Mouse (Mus musculus) CH12.LX (cell line): Measurements from ENCODE around the gene Iqcf5. TPM values are rescaled to one million over a fixed set of nuclear protein-coding genes. Genes with fewer than 3 reads are reported as not detected.
A peak's percentile ranks its signal among the peaks of the same experiment; 100 is the strongest.

ENCODE experiments used
- DNase-seq: peaks from one replicate; pipeline ENCODE4 v3.0.0-alpha.2; 2013; ENCODE audit errors: extremely low read depth
- H3K27ac ChIP-seq: 2 replicates; pipeline ENCODE4 v1.5.1; 2012; ENCODE audit warnings: low read depth, mild to moderate bottlenecking, control low read depth, moderate library complexity; ENCODE audit not compliant: insufficient read depth
- H3K27me3 ChIP-seq: replicated peaks from 2 replicates; pipeline ENCODE3; 2012; ENCODE audit warnings: inconsistent platforms
- H3K36me3 ChIP-seq, 2 experiments: replicated peaks in 1 of 2; 2 replicates each; pipeline versions ENCODE3 to v1.6.1; 2012; ENCODE audit warnings: inconsistent platforms in 1 of 2, low read length in 1 of 2, mild to moderate bottlenecking in 1 of 2, mixed read lengths in 1 of 2, moderate library complexity in 1 of 2; ENCODE audit not compliant: control insufficient read depth in 1 of 2, insufficient read depth in 1 of 2
- H3K4me1 ChIP-seq, 2 experiments: 2 replicates each; pipeline ENCODE4 v1.6.1; 2012; ENCODE audit warnings: inconsistent platforms in 1 of 2, moderate library complexity in 1 of 2; ENCODE audit not compliant: insufficient read depth in 2 of 2, control insufficient read depth in 1 of 2
- H3K4me2 ChIP-seq: 2 replicates; pipeline ENCODE4 v1.6.1; 2012; ENCODE audit warnings: low read depth, mild to moderate bottlenecking, control low read depth; ENCODE audit not compliant: poor library complexity, insufficient read depth, severe bottlenecking
- H3K4me3 ChIP-seq, 3 experiments: fragments of 150-350 bp in 1 of 3; sonication (generic) in 1 of 3; replicated peaks in 1 of 3; 2 replicates each; pipeline versions ENCODE3 to v1.5.1; 2011 to 2012; ENCODE audit warnings: low read depth in 2 of 3, low read length in 2 of 3, mild to moderate bottlenecking in 2 of 3, moderate library complexity in 2 of 3, control low read depth in 1 of 3, improper control_type of control experiment in 1 of 3, inconsistent platforms in 1 of 3, mixed read lengths in 1 of 3; ENCODE audit not compliant: poor library complexity in 1 of 3
- H3K79me2 ChIP-seq: replicated peaks from 2 replicates; pipeline ENCODE4 v1.6.1; 2012; ENCODE audit warnings: mild to moderate bottlenecking, moderate library complexity; ENCODE audit not compliant: control insufficient read depth, poor library complexity, insufficient read depth, severe bottlenecking; ENCODE audit errors: extremely low read depth
- H3K9ac ChIP-seq: 2 replicates; pipeline ENCODE4 v1.6.1; 2012; ENCODE audit warnings: low read depth, mild to moderate bottlenecking, control low read depth, moderate library complexity; ENCODE audit not compliant: insufficient read depth
- H3K9me3 ChIP-seq: replicated peaks from 2 replicates; pipeline ENCODE3; 2012; ENCODE audit warnings: low read length, inconsistent platforms, mixed read lengths
- BHLHE40 ChIP-seq: IDR thresholded peaks from 2 replicates; pipeline ENCODE4 v1.6.1; 2011; ENCODE audit warnings: mild to moderate bottlenecking, low read depth, low read length, improper control_type of control experiment
- CHD1 ChIP-seq: IDR thresholded peaks from 2 replicates; pipeline ENCODE4 v1.6.1; 2012; ENCODE audit warnings: low read depth, low read length, improper control_type of control experiment, inconsistent platforms
- ETS1 ChIP-seq: conservative IDR thresholded peaks from 2 replicates; pipeline ENCODE4 v1.6.1; 2012; ENCODE audit warnings: low read depth, mild to moderate bottlenecking, inconsistent platforms, low read length, improper control_type of control experiment, moderate library complexity
- IRF4 ChIP-seq: IDR thresholded peaks from 2 replicates; pipeline ENCODE4 v1.6.1; 2014; ENCODE audit warnings: low read depth, mild to moderate bottlenecking, inconsistent platforms, low read length, improper control_type of control experiment
- JUN ChIP-seq: IDR thresholded peaks from 2 replicates; pipeline ENCODE4 v1.6.1; 2011; ENCODE audit warnings: low read depth, mild to moderate bottlenecking, low read length, improper control_type of control experiment, moderate library complexity; ENCODE audit not compliant: insufficient read depth
- KAT2A ChIP-seq: IDR thresholded peaks from 2 replicates; pipeline ENCODE4 v1.6.1; 2012; ENCODE audit warnings: low read length, improper control_type of control experiment, inconsistent platforms; ENCODE audit not compliant: insufficient replicate concordance
- MAFK ChIP-seq: IDR thresholded peaks from 2 replicates; pipeline ENCODE4 v1.6.1; 2011; ENCODE audit warnings: low read length, improper control_type of control experiment; ENCODE audit not compliant: insufficient replicate concordance
- MAX ChIP-seq: IDR thresholded peaks from 2 replicates; pipeline ENCODE4 v1.6.1; 2011; ENCODE audit warnings: low read length, improper control_type of control experiment
- NRF1 ChIP-seq: IDR thresholded peaks from 2 replicates; pipeline ENCODE4 v1.6.1; 2014; ENCODE audit warnings: low read depth, mild to moderate bottlenecking, inconsistent platforms, low read length, improper control_type of control experiment, moderate library complexity
- PAX5 ChIP-seq: IDR thresholded peaks from 2 replicates; pipeline ENCODE4 v1.6.1; 2012; ENCODE audit warnings: low read length, inconsistent platforms, mixed read lengths
- POLR2A ChIP-seq: IDR thresholded peaks from 2 replicates; pipeline ENCODE4 v1.6.1; 2011; ENCODE audit warnings: low read depth, mild to moderate bottlenecking, improper control_type of control experiment, low read length
- POLR2AphosphoS2 ChIP-seq: IDR thresholded peaks from 2 replicates; pipeline ENCODE4 v1.6.1; 2011; ENCODE audit warnings: low read depth, low read length, improper control_type of control experiment
- RCOR1 ChIP-seq: conservative IDR thresholded peaks from 2 replicates; pipeline ENCODE4 v1.6.1; 2012; ENCODE audit warnings: low read depth, mild to moderate bottlenecking, inconsistent platforms, low read length, improper control_type of control experiment
- TBP ChIP-seq: conservative IDR thresholded peaks from 2 replicates; pipeline ENCODE4 v1.6.1; 2011; ENCODE audit warnings: low read depth, low read length, improper control_type of control experiment
- TCF12 ChIP-seq: IDR thresholded peaks from 2 replicates; pipeline ENCODE4 v1.6.1; 2014; ENCODE audit warnings: low read depth, mild to moderate bottlenecking, inconsistent platforms, low read length, improper control_type of control experiment
- UBTF ChIP-seq: IDR thresholded peaks from 2 replicates; pipeline ENCODE4 v1.6.1; 2012; ENCODE audit warnings: low read depth, mild to moderate bottlenecking, inconsistent platforms, low read length, improper control_type of control experiment, moderate library complexity
- USF1 ChIP-seq: IDR thresholded peaks from 2 replicates; pipeline ENCODE4 v1.6.1; 2014; ENCODE audit warnings: low read depth, mild to moderate bottlenecking, inconsistent platforms, low read length, improper control_type of control experiment
- ZC3H11A ChIP-seq: IDR thresholded peaks from 2 replicates; pipeline ENCODE4 v1.6.1; 2012; ENCODE audit warnings: low read depth, mild to moderate bottlenecking, inconsistent platforms, low read length, improper control_type of control experiment
- ZKSCAN1 ChIP-seq: IDR thresholded peaks from 2 replicates; pipeline ENCODE4 v1.6.1; 2012; ENCODE audit warnings: low read depth, inconsistent platforms, low read length, improper control_type of control experiment, borderline replicate concordance
- ZNF384 ChIP-seq: IDR thresholded peaks from 2 replicates; pipeline ENCODE4 v1.6.1; 2012; ENCODE audit warnings: low read depth, low read length, improper control_type of control experiment, inconsistent platforms
- dilution Hi-C: fragments of 300-500 bp; cut with MboI; formaldehyde crosslinking; loops from 2 replicates; pipeline ENCODE4 v1.14.3; 2020; ENCODE audit warnings: low sequenced_read_pairs; ENCODE audit not compliant: extremely low pct_unique_long_range_greater_than_20kb, extremely low pct_ligation_motif_present
- in situ Hi-C: fragments of 300-500 bp; cut with MboI; formaldehyde crosslinking; loops from 3 replicates; pipeline ENCODE4 v1.14.3; 2019; ENCODE audit warnings: low sequenced_read_pairs, low pct_ligation_motif_present, low pct_unique_long_range_greater_than_20kb, mixed read lengths
- polyA plus RNA-seq: library from polyadenylated mRNA; unstranded; fragments of >175 nt; gene quantifications from 2 replicates; pipeline ENCODE4 v1.2.1, GENCODE M21; 2012; ENCODE audit warnings: low read depth; ENCODE audit not compliant: insufficient read length
- total RNA-seq, 2 experiments: library from RNA; depleted of rRNA; stranded (reverse); fragments of 300-350 nt in 1 of 2; fragments of >200 nt in 1 of 2; gene quantifications; 2 replicates each; pipeline ENCODE4 v1.2.3; 2012 to 2014

Iqcf5 gene
- total and polyA plus RNA-seq, 3 experiments, result 0.72 to 1.8 (median 0.77) TPM

GRCm38 (mm10) chr9:106481075-106481474, 33.3 kb upstream of the Iqcf5 start:
- dilution Hi-C loops, result no loop called here
- DNase-seq, result peak; percentile 30
- H3K27ac ChIP-seq, result no peak overlapping the region
- no peaks in the 10 kb centered on the region for H3K27me3 ChIP-seq
- in situ Hi-C loops, result no loop called here
- H3K4me3 ChIP-seq, result no peak overlapping the region
- peaks cover 6 to 38% of the 10 kb centered on the region in 2 experiments; a peak in 3 of 4 replicates for H3K4me1 ChIP-seq
- H3K79me2 ChIP-seq, result peaks cover 26% of the 10 kb centered on the region
- no peaks in the 10 kb centered on the region for H3K9me3 ChIP-seq
- H3K4me2 ChIP-seq, result no peak overlapping the region
- H3K36me3 ChIP-seq, result peaks cover 59 to 72% of the 10 kb centered on the region in 2 experiments
- H3K9ac ChIP-seq, result no peak overlapping the region
- TF ChIP-seq POLR2AphosphoS2 (no peak), ZNF384 (no peak), RCOR1 (no peak)

DNA sequence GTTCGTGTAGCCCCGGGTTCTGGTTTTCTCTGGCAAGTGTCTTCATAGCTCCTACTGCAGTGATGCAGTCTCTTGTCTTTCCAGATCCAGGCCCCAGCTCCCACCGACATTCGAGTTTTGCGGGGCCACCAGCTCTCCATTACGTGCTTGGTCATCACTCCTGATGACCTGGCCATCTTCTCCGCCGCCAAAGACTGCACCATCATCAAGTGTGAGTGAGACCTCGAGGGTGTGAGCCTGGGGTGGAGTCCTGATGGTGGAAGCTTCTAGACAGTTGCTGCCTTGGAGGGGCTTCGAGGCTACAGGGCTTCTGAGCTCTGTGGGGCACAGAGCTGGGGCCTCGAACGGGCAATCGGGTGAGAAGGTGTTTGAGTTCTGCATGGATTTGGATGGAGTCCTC, 32.7 kb upstream of the Iqcf5 start:
- dilution Hi-C loops (no loop called here), in situ Hi-C loops (no loop called here)
- no peak overlapping the region for H3K4me2 ChIP-seq
- no peak overlapping the region for H3K4me3 ChIP-seq
- TF ChIP-seq MAFK (no peak), NRF1 (no peak), TBP (no peak), MAX (no peak), UBTF (no peak), USF1 (no peak), TCF12 (no peak), ETS1 (no peak), CHD1 (no peak), BHLHE40 (no peak), IRF4 (no peak), ZC3H11A (no peak), KAT2A (no peak), POLR2A (no peak), ZKSCAN1 (no peak), PAX5 (no peak), ZNF384 (no peak), RCOR1 (no peak), JUN (no peak)
- peaks cover 6 to 33% of the 10 kb centered on the region in 2 experiments; a peak in 3 of 4 replicates for H3K4me1 ChIP-seq
- peaks cover 59 to 77% of the 10 kb centered on the region in 2 experiments for H3K36me3 ChIP-seq
- H3K27me3 ChIP-seq, result no peaks in the 10 kb centered on the region
- H3K9me3 ChIP-seq, result no peaks in the 10 kb centered on the region
- no peak overlapping the region for H3K9ac ChIP-seq
- H3K79me2 ChIP-seq, result peaks cover 26% of the 10 kb centered on the region
- DNase-seq, result no peak
- no peak overlapping the region for H3K27ac ChIP-seq
